Mouse (Mus musculus): ENCODE results near the gene Lrch1.

Lrch1 gene

GRCm38 (mm10) chr14:74852965-74853758, 94.5 kb downstream of the Lrch1 start:
- no peak for DNase-seq (ENCODE audit: low spot score)

GRCm38 (mm10) chr14:74851866-74852265, 95.8 kb downstream of the Lrch1 start:
- no peak for DNase-seq (ENCODE audit: low spot score)

GRCm38 (mm10) chr14:74849020-74849419, 98.7 kb downstream of the Lrch1 start:
- DNase-seq (ENCODE audit: low spot score): no peak

GRCm38 (mm10) chr14:74848224-74848623, 99.5 kb downstream of the Lrch1 start:
- no peak for DNase-seq (ENCODE audit: low spot score)

- DNase-seq (ENCODE audit: low spot score): no peak
Observed at GRCm38 (mm10) chr14:74847311-74848133, 100.2 kb downstream of the Lrch1 start.

GRCm38 (mm10) chr14:74846668-74847067, 101.0 kb downstream of the Lrch1 start:
- no peak for DNase-seq (ENCODE audit: low spot score)

GRCm38 (mm10) chr14:74845661-74846274, 101.9 kb downstream of the Lrch1 start:
- DNase-seq (ENCODE audit: low spot score): no peak

- DNase-seq (ENCODE audit: low spot score): no peak
Observed at GRCm38 (mm10) chr14:74841708-74842107, 106.0 kb downstream of the Lrch1 start.

GRCm38 (mm10) chr14:74841297-74841696, 106.4 kb downstream of the Lrch1 start:
- DNase-seq (ENCODE audit: low spot score): no peak

GRCm38 (mm10) chr14:74840820-74841219, 106.9 kb downstream of the Lrch1 start:
- no peak for DNase-seq (ENCODE audit: low spot score)

GRCm38 (mm10) chr14:74840328-74840727, 107.3 kb downstream of the Lrch1 start:
- no peak for DNase-seq (ENCODE audit: low spot score)

- no peak for DNase-seq (ENCODE audit: low spot score)
Observed at GRCm38 (mm10) chr14:74838816-74839215, 108.9 kb downstream of the Lrch1 start.

GRCm38 (mm10) chr14:74835010-74835409, 112.7 kb downstream of the Lrch1 start:
- DNase-seq (ENCODE audit: low spot score): no peak

GRCm38 (mm10) chr14:74834215-74834614, 113.5 kb downstream of the Lrch1 start:
- DNase-seq (ENCODE audit: low spot score): no peak

GRCm38 (mm10) chr14:74831653-74832052, 116.0 kb downstream of the Lrch1 start:
- DNase-seq (ENCODE audit: low spot score): no peak

- no peak for DNase-seq (ENCODE audit: low spot score)
Observed at GRCm38 (mm10) chr14:74831050-74831449, 116.6 kb downstream of the Lrch1 start.

- no peak for DNase-seq (ENCODE audit: low spot score)
Observed at GRCm38 (mm10) chr14:74830591-74830990, 117.1 kb downstream of the Lrch1 start.

- DNase-seq (ENCODE audit: low spot score): no peak
Observed at GRCm38 (mm10) chr14:74822757-74823680, 124.7 kb downstream of the Lrch1 start.

- DNase-seq (ENCODE audit: low spot score): no peak
Observed at GRCm38 (mm10) chr14:74822048-74822447, 125.6 kb downstream of the Lrch1 start.

GRCm38 (mm10) chr14:74820180-74820813, 127.4 kb downstream of the Lrch1 start:
- DNase-seq (ENCODE audit: low spot score): no peak

- DNase-seq (ENCODE audit: low spot score): no peak
Observed at GRCm38 (mm10) chr14:74816705-74817104, 131.0 kb downstream of the Lrch1 start.

Measured in yolk sac, embryonic 10.5 days (tissue).